Mouse (Mus musculus): ENCODE measurements around the gene Myocos. TPM values are rescaled to one million over a fixed set of nuclear protein-coding genes. Genes with fewer than 3 reads are reported as not detected.

Myocos gene
- total and polyA plus RNA-seq, 3 experiments: not detected

DNA sequence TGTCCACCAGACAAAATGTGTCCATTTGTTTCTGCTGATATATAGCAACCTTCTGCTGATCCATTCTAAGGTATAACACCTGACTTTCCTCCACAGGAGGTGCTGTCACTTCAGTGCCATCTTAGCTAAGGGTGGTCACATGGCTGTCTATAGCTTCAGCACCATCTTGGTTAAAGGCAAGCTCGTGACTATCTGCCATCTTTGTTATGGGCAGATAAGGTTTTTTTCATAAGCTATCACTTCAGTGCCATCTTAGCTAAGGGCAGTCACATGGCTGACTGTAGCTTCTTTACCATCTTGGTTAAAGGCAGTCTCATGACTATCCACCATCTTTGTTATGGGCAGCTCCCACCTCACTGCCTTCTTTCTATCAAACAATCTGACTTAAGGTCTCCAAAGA, 42.5 kb downstream of the Myocos start:
- DNase-seq: no peak

DNA sequence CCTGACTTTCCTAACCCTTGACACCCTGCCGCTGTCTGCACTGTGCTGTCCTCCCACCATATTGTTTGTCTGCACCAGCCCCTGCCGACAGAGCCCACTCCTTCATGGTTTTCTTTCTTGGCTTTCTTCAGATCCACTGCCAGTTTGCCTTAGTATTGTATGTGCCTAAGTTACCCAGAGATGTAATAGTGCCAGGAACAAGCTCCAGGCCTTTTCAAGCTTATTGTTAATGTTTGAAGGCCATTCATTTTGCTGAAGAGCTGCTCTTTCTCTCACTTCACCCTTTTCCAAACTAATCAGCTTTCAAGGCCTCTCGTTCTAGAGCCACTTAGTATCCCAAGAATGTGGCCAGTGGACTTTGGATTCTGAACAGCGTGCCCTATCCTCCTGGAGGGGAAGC, 46.8 kb downstream of the Myocos start:
- DNase-seq: no peak

DNA sequence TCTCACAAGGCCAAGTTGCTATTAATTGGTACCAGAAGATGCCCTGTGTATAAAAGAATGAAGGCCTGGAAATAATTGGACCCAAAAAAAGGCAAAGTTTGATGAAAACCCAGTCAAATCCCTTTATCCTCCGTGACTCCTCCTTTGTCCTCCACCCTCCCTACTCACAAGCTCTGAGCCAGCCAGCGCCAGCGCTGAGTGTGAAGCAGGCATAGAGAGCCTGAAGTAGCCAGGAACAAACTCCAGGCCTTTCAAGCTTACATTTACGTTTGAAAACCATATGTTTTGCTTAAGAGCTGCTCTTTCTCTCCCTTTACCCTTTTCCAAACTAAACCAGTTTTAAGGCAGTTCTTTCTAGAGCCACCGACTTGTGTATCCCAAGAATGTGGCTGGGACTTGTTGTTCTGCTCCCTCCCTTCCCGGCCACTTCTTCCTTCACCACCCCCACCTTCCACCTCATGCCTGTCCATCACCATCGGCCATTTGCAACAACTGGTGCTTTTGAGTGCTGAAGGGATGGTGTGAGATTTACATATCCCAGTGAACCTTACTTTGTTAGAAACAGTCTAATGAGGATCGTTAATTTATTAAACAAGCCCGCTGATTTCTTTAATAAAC, 48.3 kb downstream of the Myocos start:
- peak; percentile 7 for DNase-seq

DNA sequence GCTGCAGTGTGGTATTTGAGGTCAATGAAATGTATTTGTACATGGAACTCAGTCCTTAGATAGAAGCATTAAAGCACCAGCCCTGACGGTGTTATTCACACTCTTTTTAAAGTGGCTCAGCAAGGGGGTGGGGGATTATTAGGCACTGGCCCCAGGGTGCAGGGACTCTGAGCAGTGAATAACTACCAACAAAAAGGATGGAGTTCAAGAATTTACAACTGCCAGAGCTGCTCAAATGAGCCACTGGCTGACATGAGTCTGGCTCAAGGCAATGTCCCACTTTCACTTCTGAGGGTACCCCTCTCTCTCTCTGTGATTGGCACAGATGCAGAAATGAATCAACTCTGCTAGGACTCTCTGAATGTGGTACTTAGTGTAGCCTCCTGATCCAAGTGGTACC, 49.9 kb downstream of the Myocos start:
- DNase-seq: no peak

DNA sequence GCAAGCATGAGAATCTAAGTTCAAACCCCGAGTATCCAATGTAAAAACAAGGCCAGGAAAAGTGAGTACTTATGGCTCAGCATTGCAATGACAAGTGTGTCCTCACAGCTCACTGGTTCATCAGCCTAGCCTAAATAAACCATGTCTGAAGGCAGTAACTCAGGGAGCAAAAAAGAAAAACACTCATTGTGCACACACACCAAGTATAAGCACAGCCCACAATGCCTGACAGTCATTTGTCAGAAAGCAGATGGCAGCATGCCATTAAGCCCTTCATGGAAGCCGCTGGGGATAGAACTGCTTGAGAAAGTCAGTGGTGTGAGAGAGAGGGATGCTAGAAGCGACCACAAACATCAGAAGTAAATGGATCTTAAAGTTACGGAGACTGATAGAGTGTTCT, 56.7 kb downstream of the Myocos start:
- no peak for DNase-seq

DNA sequence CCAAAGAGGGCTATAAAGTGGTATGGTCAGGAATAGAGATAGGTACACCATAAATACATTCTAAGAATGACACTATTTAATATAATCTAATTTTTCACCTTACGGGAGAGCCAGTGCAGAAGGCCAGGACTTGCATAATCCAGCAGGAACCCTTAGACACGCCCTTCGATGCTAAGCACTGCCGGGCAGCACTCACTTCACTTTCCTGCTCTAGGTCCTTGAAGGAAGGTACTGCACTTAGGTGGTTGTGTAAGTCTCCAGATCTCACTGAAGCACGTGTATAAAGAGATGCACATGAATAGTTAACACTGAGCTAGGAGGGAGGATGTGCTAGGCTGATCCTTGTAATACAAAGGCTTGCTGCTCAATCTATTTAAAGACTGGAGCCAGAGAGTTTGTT, 58.4 kb downstream of the Myocos start:
- DNase-seq: no peak

DNA sequence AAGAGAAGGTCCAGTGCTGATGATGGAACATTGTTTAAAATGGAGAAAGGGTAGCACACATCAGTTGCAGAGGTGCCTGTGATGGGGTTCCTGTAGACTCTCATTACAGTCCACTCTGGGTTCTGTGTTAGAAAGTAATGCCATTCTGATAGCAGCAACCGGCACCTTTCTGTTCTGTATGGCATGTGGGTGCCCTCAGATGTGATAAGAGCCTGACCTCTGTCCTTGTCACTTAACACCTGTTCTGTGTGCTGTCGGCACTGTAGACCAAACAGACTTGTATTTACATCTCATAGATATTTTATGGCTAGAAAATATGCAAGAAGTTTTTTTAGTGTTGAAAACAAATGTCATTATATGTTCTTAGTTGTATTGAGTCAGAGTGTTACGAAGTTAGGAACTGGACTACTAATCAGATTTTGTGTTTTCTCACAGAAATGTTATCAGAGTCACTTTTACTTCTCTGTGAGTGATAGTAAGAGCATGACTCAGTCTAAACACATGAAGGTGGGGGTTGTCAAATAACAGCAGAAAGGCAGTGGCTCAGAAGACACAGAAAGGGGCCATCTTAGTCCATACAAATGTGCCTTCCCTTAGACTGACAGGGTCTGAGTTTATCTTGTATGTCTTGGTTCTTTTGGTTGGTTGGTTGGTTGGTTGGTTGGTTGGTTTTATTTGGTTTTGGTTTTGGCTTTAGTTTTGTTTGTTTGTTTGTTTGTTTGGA, 60.5 kb downstream of the Myocos start:
- DNase-seq: no peak

Small RNA genes lying within 50 kb of the gene (microRNA-seq; reads per million reads assigned to microRNA genes)
- 0 reads per million in 2 experiments for gene Gm27616

Other genes starting within 250 kb of the Myocos start
- 10 to 100 TPM; 11.6 to 18.1 TPM for gene Dnm3, start 180.2 kb downstream of the Myocos start, total RNA-seq (2021)
- gene Dnm3, start 180.2 kb downstream of the Myocos start, polyA plus RNA-seq (2012; rRNA removed): 3.3 and 3.8 TPM in 2 replicates
- 10 to 100 TPM; 13.2 to 18.3 TPM for gene Mettl13, start 109.7 kb downstream of the Myocos start, total RNA-seq (2021)
- 4.7 and 6.2 TPM in 2 replicates for gene Mettl13, start 109.7 kb downstream of the Myocos start, polyA plus RNA-seq (2012; rRNA removed)
- gene Vamp4, start 87.7 kb downstream of the Myocos start, total RNA-seq (2021): 10 to 100 TPM; 31.1 to 41.2 TPM
- gene Vamp4, start 87.7 kb downstream of the Myocos start, polyA plus RNA-seq (2012; rRNA removed): 12.1 and 15.2 TPM in 2 replicates
- gene Myoc, start 19.1 kb downstream of the Myocos start, total RNA-seq (2021): 1 to 10 TPM; 2.1 to 4.7 TPM
- gene Myoc, start 19.1 kb downstream of the Myocos start, polyA plus RNA-seq (2012; rRNA removed): 0.76 and 1.4 TPM in 2 replicates
- gene Prrc2c, start 82.3 kb upstream of the Myocos start, total RNA-seq (2021): 100 to 1,000 TPM in 1 of 2 experiments, 10 to 100 TPM in 1; 92.4 to 229 TPM
- gene Prrc2c, start 82.3 kb upstream of the Myocos start, polyA plus RNA-seq (2012; rRNA removed): 27.8 and 43.9 TPM in 2 replicates
- gene Fmo4, start 155.8 kb upstream of the Myocos start, total RNA-seq (2021): 1 to 10 TPM; 1.2 to 2.1 TPM
- 0.17 and 0.46 TPM in 2 replicates for gene Fmo4, start 155.8 kb upstream of the Myocos start, polyA plus RNA-seq (2012; rRNA removed)
- gene Fmo1, start 208.4 kb upstream of the Myocos start, total RNA-seq (2021): 100 to 1,000 TPM; 241 to 652 TPM
- 20.8 and 29.8 TPM in 2 replicates for gene Fmo1, start 208.4 kb upstream of the Myocos start, polyA plus RNA-seq (2012; rRNA removed)
- 10 to 100 TPM; 45.6 to 72.3 TPM for gene Fmo2, start 240.5 kb upstream of the Myocos start, total RNA-seq (2021)
- gene Fmo2, start 240.5 kb upstream of the Myocos start, polyA plus RNA-seq (2012; rRNA removed): 2.4 and 10.4 TPM in 2 replicates

Measured in adrenal gland, adult 2 months (tissue).